In genomic region chr4:102840062-102840798, GRCm38 (mm10) we compare ENCODE assay signal across 13 mouse cellular contexts.
A peak's percentile ranks its signal among the peaks of the same experiment; 100 is the strongest.
DNase-seq lines count a peak whose midpoint lies in the region; ATAC-seq and TF ChIP-seq lines count a peak whose summit lies in the region.
"Had no signal": no experiment of that assay in that cellular context is flagged by ENCODE, and none has a peak within 500 bp of the region (broad histone marks: within the 10 kb centered on the region; RNA-seq: fewer than 3 reads in every experiment).

No protein-coding gene starts in this region.

- peak; percentile 9 for DNase-seq in embryo, embryonic 10.5 days (ENCODE audit: low spot score)
- no peak for DNase-seq in embryo, embryonic 9.5 days (ENCODE audit: extremely low spot score)
- peak; percentile 77 for DNase-seq in lung, embryonic 14.5 days
- DNase-seq in lung, postnatal 14 days = no peak
- DNase-seq in kidney, postnatal 36 days = peak; percentile 10 to 60
- no peak for DNase-seq in adrenal gland, adult (ENCODE audit: inconsistent age in 2 of 2, low spot score in 1 of 2)
- DNase-seq in hindbrain, embryonic 10.5 days (ENCODE audit: low spot score) = no peak
- DNase-seq: cerebellum, adult 8-10 months; heart, postnatal 36 days; right cerebral cortex, postnatal 25 days had no signal

- ATAC-seq in lung, embryonic 14.5 days (ENCODE audit: insufficient read depth) = peak; percentile 83
- ATAC-seq in neural tube, embryonic 15.5 days (ENCODE audit: low FRiP score) = no peak

- no peaks in the 10 kb centered on the region for H3K36me3 ChIP-seq in lung, embryonic 14.5 days (ENCODE audit: insufficient read depth)
- peaks cover 4% of the 10 kb centered on the region; the same call in 1 of the 2 replicates for H3K36me3 ChIP-seq in neural tube, embryonic 15.5 days
- no peaks in the 10 kb centered on the region for H3K36me3 ChIP-seq in hindbrain, embryonic 10.5 days
- H3K36me3 ChIP-seq: limb, embryonic 12.5 days; midbrain, embryonic 12.5 days had no signal

- H3K27me3 ChIP-seq in lung, embryonic 14.5 days (ENCODE audit: insufficient read depth, low read length) = no peaks in the 10 kb centered on the region
- no peaks in the 10 kb centered on the region for H3K27me3 ChIP-seq in neural tube, embryonic 15.5 days (replicated peaks)
- H3K27me3 ChIP-seq in hindbrain, embryonic 10.5 days (ENCODE audit: insufficient read depth, poor library complexity, severe bottlenecking) = no peaks in the 10 kb centered on the region
- H3K27me3 ChIP-seq: limb, embryonic 12.5 days; midbrain, embryonic 12.5 days had no signal

- no peak for TF ChIP-seq CTCF in lung, embryonic 14.5 days (IDR thresholded peaks at IDR 0.05; ENCODE audit: low read depth)

- no peak overlapping the region for H3K4me2 ChIP-seq in lung, embryonic 14.5 days
- no peak overlapping the region for H3K4me2 ChIP-seq in neural tube, embryonic 15.5 days
- H3K4me2 ChIP-seq: limb, embryonic 12.5 days; midbrain, embryonic 12.5 days had no signal

- no peak overlapping the region for H3K9ac ChIP-seq in lung, embryonic 14.5 days
- no peak overlapping the region for H3K9ac ChIP-seq in neural tube, embryonic 15.5 days (replicated peaks)
- H3K9ac ChIP-seq: limb, embryonic 12.5 days; midbrain, embryonic 12.5 days had no signal

- H3K4me3 ChIP-seq in lung, embryonic 14.5 days (ENCODE audit: low read depth, low read length) = no peak overlapping the region
- H3K4me3 ChIP-seq in neural tube, embryonic 15.5 days (replicated peaks) = no peak overlapping the region
- no peak overlapping the region for H3K4me3 ChIP-seq in hindbrain, embryonic 10.5 days
- H3K4me3 ChIP-seq: limb, embryonic 12.5 days; midbrain, embryonic 12.5 days had no signal

- no peaks in the 10 kb centered on the region for H3K4me1 ChIP-seq in lung, embryonic 14.5 days (ENCODE audit: insufficient read depth)
- H3K4me1 ChIP-seq in neural tube, embryonic 15.5 days = peaks cover 17% of the 10 kb centered on the region
- no peaks in the 10 kb centered on the region for H3K4me1 ChIP-seq in hindbrain, embryonic 10.5 days (replicated peaks)
- H3K4me1 ChIP-seq: limb, embryonic 12.5 days had no signal

- peak overlapping the region; percentile 63 for H3K27ac ChIP-seq in lung, embryonic 14.5 days (ENCODE audit: low read depth)
- H3K27ac ChIP-seq in neural tube, embryonic 15.5 days (replicated peaks) = peak overlapping the region; percentile 62
- no peak overlapping the region for H3K27ac ChIP-seq in hindbrain, embryonic 10.5 days
- H3K27ac ChIP-seq: limb, embryonic 12.5 days; midbrain, embryonic 12.5 days had no signal

- H3K9me3 ChIP-seq in lung, embryonic 14.5 days (ENCODE audit: low read depth, low read length) = no peaks in the 10 kb centered on the region
- H3K9me3 ChIP-seq in neural tube, embryonic 15.5 days (replicated peaks) = no peaks in the 10 kb centered on the region
- H3K9me3 ChIP-seq in hindbrain, embryonic 10.5 days = no peaks in the 10 kb centered on the region
- H3K9me3 ChIP-seq: limb, embryonic 12.5 days; midbrain, embryonic 12.5 days had no signal

- 38% methylated on average over 7 of the region's 7 CpGs for WGBS in lung, embryonic 14.5 days
- WGBS in neural tube, embryonic 15.5 days = 79% methylated on average over 7 of the region's 7 CpGs
- WGBS in hindbrain, embryonic 10.5 days = 84% methylated on average over 7 of the region's 7 CpGs

Comparison
In these comparisons a context has a peak if more than half of its experiments do, and no peak if none do; other contexts are left out.
1. DNase-seq: peak in embryo, embryonic 10.5 days (single experiment), lung, embryonic 14.5 days (single experiment) and kidney, postnatal 36 days (2 of 2); none in embryo, embryonic 9.5 days (single experiment), lung, postnatal 14 days (single experiment), adrenal gland, adult (0 of 2) and hindbrain, embryonic 10.5 days (single experiment).